Mouse (Mus musculus) layer of hippocampus, postnatal 36 days (tissue): ENCODE data around the gene Gm37240. TPM values are rescaled to one million over a fixed set of nuclear protein-coding genes. Genes with fewer than 3 reads are reported as not detected.

Experiments
- DNase-seq, 2 experiments: peaks; one replicate each; pipeline ENCODE4 v3.0.0; 2022
- total RNA-seq, 2 experiments: library from RNA; stranded (reverse); gene quantifications; 2 replicates each; pipeline ENCODE4 v1.2.3; 2021

The Gm37240 gene
- total RNA-seq, 2 experiments from 2014 or later, result not detected

DNA sequence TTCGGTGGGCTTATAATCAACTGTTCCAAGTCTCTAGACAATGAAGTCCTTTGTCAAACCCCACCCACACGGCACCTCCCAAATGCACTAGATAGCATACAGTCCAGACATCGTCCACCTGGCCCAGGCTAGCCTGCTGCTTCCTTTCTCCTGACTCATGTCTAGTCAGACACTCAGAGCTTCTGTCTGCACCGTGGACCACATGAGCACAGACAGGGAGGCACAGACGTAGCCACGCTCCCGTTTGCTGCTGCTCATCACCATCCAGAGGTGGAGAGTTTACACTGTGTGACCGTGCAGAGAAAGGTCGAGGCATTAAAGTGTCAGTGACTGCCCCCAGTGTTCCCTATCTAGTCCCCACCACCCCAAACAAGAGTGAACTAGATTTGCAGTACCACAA, 1191.9 kb downstream of the Gm37240 start:
- no peak for DNase-seq

DNA sequence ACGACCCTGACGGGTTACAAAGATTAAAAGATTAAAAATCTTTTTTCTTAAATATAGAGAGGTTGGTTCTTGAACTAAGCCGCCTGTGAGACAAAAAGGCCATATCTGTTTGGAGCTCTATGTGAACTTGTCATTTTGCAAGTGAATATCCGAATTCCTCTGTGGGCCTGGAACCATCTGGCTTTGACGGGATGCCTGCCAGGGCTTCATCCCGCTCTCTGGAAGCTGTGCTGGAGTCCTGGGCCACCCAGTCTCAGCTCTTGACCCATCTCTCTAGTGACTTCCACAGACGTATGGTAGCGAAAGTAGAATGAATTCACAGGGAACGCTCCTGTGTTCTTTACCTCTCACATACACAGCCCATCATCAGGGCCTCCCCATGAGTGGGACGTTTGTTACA, 1193.4 kb downstream of the Gm37240 start:
- DNase-seq, result no peak

DNA sequence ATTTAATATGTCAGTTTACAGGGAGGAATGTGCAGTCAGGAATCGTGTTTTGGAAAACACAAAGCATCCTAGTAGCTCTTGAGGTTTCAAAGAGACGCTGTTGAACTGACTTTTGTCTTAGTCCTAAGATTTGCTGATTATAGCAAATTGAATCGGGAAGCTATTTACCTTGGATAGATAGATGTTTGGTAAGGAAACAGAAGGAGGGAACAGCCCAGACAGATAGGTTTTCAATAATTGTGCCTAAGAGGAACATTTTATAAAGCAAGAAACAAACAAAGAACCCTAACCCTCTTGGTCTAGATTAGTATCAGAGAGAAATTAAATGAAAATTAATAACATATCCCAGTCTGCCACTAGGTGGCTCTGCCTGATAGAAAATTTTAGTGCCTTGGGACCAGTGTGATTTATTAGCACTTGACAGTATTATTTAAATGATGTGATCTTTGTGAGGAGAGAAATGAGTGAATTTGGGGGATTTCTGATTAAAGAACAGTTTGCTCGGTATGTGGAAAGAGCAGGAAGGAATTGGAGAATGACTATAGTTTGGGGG, 1194.6 kb downstream of the Gm37240 start:
- no peak for DNase-seq

DNA sequence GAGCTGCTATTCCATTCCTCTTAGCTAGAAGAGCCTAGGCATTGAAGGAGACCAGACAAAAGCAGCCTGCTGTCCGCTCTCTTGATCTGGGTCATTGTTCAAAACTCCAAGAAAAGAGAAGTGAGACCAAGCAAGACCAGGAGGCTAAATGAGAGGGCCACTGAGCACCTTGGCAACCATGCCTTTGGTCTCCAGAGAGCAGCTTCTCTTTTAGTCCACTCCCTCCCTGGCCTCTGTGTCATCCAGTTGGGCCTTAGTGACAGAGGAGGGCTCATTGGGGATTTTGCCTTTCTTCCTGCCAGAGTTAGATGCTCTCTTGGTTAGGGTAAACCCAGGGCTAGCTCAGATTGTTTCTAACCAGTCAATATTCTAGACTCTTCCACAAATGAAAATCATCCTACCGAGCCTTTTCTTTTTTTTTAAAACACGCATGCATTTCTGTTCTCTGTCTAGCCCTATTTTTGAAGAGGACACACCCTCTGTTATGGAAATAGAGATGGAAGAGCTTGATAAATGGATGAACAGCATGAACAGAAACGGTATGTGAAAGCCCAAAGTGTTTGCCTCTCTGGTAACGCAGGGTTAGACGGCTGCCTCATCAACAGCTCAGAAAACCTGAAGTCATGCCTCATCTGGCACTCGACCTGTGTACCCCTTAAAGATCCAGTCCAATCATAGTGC, 1197.1 kb downstream of the Gm37240 start:
- no peak for DNase-seq

DNA sequence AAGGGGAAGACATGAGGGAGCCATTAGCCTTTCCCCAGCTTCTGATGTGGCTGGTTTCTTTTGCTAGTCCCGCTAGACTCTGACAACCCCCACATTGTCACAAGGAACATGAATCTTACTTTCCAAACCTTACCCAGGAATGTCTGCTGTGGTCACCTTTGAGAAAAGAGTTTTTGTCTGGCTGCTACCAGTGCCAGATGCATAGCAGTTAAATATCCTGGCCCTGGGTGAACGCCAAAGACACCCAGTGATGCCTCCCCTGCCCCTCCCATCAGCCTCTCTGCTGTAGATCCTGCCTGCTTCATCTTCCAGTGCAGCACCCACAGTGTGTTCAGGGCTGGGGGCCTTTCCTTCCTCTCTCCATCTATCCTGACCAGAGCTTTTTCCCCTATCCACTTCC, 1197.7 kb downstream of the Gm37240 start:
- no peak for DNase-seq

DNA sequence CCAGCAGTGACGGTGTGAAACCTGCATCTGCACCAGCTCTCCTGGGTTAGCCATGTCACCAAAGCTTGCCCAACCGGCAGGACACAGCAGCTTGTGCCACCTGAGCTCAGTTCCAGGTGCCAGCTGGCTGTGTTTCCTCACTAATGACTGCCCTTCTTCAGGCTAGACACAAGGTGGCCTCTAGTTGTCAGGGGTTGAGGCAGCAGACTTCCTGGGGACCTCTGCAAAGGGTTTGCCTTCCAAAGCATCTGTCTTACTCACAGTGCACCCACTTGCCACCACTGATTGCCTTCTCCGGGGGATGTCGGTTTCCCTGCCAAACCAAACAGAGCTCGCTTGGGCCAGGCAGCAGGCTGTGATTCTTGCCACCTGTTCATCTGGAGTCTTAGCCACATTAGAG, 1199.1 kb downstream of the Gm37240 start:
- DNase-seq, result no peak

DNA sequence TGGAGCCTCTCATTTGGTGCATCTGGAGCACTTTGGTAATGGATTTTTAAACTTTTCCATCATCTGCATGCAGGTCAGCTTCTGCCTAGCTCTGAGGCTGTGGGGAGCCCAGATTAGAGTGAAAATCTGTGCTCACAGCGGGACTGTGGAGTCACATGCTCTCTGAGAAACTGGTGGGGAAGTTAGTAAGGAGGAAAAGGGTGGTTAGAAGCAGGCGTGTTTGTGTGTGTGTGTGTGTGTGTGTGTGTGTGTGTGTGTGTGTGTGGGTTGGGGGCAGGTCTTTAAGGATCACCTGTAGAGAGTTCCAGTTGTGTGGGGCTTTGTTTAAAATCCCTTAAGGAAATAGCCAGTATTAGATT, 1199.9 kb downstream of the Gm37240 start:
- no peak for DNase-seq

DNA sequence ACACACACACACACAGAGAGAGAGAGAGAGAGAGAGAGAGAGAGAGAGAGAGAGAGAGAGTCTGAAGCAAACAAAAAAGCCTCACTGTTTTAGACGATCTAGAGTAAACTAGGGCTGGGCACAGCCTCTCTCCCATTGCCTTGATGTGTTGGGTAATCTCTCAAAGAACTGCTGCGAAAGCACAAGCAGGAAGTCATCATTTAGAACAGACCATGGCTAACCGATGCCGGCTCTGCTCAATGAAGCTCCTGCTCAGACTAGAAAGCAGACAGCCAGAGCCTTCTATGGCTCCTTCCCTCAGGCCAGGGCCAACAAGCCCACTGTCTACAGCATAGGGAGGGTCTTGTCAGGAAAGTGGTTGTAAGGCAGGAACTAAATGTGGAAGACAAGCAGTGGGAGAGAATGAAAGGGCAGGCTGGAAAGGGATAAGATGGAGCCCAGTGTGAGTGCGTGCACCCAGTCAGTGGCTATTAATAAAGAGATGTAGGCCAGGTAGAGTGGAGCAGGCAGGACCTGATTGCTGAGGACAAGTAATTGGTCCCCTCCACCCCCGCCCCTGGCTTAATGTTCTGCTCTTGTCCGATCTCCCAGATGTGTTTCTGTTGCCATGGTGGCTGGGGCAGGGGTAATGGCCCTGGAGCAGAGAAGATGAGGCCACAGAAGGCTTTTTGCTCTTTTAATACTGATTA, 1200.4 kb downstream of the Gm37240 start:
- no peak for DNase-seq

DNA sequence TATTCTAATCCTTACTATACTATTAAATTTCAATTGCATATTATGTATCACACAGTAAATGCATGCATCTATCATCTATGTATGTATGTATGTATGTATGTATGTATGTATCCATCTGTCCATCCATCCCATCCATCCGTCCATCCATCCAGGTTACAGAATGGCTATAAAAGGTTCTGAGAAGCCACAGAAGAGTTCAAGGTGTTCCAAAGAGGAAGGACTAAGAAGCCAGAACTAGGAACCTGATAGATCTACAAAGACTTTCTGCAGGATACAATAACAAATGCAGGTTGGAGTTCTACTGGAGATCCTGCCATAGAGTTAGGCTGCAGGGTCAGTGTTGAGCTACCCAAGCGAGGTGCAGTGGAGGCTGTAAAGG, 1201.0 kb downstream of the Gm37240 start:
- DNase-seq, result no peak

DNA sequence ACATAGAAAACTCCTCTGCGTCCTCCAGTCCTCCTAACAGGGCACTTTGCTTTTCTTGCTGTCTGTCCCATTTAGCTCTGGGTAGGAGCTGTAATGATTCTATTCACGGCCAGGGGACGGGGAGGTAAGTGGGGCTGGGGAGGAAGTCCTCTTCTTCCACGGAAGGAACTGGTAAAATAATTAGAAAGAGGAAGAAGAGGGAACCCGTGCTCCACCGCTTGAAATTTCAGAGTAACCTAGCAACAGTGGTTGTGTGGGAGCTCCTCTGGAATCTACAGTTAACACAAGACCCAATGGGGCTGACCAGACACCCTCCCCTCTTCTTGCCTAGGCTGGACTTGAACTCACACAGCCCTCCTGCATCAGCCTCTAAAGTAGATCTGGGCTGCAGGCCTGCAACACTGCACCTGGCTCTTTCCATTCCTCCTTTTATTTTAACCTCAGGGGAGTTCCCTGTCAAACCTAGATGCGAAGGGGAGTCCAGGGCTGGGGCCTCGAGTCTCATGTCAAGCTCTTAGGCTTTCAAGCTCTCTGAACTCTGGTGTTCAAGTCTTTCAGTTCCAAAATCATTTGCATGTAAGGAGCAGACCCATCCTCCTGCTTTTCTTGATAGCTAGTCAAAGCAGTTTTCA, 1201.5 kb downstream of the Gm37240 start:
- DNase-seq, result no peak

DNA sequence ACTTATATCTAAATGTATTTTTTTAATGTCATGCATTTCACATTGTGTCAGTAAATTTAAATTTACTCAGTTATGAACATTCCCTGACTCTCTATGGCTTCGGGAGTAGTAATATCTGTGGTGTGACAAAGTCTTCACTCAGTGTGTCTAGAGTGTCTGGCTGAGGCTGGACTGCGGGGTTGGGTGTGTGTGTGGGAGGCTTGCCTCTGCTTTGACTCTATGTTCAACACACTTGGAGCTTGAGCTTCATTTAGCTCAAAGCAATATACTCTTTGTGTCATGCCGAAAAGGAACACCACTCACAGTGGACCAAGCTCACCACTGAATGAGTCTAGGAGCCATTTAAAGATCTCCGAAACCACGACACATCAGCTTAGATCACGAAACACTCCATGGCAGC, 1203.5 kb downstream of the Gm37240 start:
- no peak for DNase-seq

DNA sequence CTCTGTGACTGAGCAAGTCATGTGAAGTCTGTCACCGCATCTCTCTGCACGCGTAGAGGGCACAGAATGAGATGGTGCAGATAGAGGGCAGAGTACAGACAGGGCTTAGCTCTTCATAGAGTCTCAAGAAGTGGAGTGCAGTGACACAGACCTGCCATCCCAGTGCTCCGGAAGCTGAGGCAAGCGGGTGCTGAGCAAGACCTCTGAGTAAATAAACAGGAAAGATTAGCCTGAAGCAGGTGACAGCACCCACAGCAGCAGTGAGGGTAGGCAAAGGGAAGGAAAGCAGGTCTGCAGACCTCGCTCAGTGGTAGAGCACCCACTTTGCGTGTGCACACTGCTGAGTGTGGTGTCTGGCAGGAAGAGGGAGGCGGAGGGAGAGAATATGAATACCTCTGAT, 1205.6 kb downstream of the Gm37240 start:
- no peak for DNase-seq

DNA sequence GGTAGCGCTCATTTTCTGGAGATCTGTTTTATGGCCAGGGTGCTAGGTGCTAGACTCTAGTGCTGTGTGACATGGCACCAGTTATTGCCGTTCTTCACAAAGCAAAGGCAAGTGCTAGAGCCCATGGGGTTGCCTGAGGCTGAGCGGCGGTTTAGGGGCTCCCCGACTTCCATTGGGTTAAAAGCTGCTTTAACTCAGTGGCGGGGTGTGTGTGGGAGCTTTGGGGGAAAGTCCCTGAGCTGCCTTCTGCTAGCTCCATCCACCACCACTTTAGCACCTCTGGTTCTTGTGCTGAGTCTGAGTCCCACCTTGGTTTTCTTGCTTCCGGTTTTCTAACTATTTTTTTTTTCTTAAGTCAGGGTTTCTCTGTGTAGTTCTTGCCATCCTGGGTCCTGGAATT, 1207.3 kb downstream of the Gm37240 start:
- DNase-seq, result no peak

DNA sequence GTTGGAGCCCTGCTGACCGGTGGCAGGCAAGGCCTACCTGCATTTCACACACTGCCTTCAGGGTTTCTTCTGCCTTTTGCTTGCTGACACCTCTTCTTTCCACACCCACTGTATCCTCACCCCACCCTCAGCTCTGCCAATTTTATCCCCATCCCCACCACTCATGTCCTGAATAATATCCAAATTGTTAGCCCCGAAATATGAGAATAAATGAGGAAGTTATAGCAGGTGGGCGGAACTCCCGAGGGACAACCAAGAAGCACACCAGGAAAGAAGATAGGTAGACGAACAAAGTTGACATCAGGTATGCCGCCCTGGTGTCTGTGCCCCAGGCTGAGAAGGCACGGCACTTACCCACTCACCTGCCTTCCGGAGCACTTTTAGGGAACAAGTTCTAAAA, 1207.8 kb downstream of the Gm37240 start:
- no peak for DNase-seq

DNA sequence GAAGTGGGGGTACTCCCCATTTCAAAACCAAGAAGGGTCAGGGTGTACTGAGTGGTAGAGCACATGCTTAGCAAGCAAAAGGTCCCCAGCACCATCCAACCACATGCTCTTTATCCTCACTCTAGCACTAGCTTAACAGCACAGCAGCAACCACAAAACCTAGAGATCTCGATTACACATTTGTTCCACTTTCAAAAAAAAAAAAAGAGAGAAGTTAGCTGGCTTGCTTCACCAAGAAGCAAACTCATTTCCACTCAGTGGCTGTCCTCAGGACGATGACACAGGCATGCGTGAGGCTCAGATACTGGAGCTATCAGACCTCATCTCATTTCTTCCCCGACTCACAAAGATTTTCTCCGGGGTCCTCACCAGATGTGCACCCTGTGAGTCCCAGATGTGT, 1208.4 kb downstream of the Gm37240 start:
- DNase-seq, result no peak

DNA sequence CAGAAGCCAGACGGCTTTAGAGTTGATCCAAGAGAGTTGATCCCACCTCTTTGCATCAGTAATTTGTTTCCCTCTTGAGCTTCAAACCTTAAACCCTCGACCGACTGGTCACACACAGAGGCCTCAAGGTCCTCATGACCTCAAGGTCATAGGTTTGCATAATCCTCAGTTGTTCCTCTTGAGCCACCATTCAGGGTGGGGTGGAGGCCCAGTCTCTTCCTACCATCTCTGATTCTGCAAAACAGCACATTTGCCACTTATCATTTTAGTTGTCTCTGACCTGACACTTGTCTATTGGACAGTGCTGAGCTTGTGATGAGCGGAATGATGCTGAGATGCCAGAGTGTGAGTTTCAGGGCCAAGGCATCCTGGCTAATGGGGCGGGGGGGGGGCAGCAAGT, 1211.6 kb downstream of the Gm37240 start:
- no peak for DNase-seq

DNA sequence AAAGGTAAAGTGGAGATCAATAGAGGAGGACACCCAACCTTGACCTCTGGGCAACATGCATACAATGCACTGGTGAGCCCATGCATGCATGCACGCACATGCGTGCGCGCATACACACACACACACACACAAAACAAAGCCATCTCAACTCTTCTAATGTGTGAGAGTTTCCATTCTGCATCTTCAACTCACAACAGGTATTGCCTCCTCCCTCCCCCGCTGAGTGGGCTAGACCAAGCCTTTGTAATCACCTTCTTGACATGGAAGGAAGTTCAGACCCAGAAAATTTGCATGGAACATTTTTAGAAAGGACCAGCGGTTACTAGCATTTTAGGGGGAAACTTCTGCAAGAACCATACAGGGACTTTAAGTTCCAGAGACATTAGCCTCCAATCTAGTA, 1213.8 kb downstream of the Gm37240 start:
- DNase-seq, result no peak

DNA sequence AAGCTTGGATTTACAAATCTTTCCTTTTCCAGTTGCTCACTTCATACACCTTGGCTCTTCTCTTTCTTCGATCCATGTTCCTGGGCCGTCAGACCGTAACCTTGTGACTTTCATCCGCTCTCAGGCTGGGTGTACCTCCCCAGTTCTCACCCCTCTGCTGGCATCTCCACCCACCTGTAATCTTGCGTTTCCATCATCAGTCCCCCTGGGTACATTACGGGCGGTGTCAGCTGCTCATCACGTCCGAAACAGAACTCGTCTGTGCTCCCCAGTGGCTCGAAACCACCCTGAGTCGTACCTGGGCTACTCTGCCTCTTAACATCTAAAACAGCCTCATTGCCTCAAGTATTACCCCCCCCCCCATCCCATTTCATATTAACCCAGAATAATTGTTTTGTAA, 1215.2 kb downstream of the Gm37240 start:
- DNase-seq, result no peak

DNA sequence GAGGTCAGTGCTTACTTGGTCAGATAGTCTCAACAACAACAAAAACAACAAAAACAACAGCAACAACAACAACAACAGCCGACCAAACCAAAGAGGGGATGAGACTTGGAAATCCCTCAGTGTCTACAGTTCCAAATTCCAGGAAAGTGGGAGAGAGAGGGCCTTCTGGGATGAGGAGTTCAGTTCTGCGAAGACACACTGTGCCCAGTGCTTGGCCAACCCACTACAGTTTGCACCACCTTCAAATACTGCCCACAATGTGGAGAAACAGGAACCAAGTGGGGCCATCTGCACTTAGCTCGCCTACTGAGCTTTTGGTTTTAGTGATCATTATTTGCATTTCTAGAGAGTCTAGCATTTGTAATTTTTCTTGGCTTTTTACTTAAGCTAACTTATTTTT, 1218.4 kb downstream of the Gm37240 start:
- no peak for DNase-seq

DNA sequence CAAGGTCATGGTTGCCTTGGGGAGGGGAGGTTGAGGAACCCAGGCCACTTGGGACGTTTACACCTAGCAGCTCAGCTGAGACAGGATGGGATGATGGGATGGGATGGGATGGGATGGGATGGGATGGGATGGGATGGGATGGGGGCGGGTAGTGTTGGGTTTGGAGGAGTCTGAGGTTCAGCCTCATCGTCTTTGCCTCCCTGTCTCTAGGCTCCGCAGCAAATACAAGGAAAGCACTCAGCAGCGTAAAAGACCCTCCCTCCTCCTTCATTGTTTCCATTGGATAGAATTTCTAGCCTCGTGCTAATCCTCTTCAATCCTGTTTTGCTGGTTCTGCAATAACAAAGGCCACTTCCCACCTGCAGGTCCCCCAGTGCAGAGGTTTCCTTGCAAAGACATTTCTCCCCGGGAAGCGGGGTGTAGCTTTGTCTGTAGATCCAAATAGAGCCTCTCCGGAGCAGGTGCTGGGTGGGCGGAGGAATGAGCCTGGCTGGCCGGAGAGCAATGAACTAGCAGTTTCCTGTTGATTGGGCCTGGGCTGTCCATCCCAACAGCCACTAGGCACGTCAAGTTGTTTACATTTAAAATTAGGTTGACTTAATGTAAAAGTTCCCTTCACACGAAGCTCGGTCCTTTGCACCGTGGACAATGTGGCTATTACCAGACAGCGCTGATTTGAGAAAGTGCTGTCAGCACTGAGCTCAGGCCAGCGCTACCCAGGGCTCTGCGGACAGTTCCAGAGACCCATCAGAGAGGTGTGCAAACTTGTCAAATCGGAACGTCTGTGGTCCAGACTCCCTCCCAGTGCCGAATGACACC, 1221.9 kb downstream of the Gm37240 start:
- DNase-seq, result no peak

DNA sequence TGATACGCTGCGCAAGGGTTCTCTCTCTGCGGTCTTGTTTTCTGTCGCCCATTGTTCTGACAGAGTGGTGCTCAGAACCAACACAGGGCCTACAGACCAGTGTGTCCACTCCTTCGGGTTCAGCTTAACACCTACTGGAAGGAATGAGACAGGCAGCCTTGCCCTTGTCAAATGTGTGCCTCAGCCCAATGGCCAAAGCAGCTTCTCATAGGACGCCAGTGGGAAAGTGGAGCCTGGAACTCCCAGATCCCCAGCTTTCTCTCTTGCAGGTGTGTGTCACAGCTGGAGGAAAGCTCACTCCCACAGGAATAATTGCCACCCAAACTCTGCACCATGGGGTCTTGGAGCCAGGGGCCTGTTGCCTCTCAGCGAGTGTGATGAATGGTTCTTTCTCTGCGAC, 1222.6 kb downstream of the Gm37240 start:
- DNase-seq, result no peak

DNA sequence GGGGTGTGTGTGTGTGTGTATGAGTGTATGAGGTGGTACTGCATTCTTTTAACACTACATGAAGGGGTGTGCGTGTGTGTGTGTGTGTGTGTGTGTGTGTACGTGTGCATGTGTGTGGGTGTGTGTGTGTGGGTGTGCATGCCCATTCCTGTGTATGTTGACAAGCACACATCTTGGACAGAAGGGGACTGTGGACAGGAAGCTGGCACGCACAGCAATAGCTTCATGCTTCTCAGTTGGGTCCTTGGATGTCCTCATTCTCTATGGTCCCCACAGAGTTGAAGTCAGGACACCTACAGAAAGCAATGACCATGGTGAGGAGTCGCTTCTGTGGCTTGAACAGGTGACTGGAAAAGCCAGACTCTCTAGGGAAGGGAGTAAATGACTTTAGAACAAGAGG, 1223.5 kb downstream of the Gm37240 start:
- no peak for DNase-seq

DNA sequence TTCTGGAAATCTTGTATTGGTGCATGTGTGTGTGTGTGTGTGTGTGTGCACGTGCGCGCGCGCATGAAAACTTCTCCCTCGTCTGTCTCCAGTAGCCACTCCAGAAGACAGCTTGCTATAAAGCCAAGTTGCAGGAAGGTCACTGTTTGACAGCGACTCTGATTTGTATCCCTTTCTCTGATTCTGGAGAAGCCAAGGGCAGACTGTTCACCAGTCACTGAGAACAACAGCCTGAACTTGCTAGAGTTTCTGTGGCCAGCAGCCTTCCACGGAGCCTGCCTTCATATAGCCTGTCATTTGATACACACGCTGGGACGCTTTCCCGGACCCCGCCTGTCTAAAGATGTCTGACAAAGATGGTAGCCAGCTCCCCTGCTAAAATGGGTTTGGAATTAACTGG, 1224.2 kb downstream of the Gm37240 start:
- DNase-seq, result no peak
